In the genomic region with DNA sequence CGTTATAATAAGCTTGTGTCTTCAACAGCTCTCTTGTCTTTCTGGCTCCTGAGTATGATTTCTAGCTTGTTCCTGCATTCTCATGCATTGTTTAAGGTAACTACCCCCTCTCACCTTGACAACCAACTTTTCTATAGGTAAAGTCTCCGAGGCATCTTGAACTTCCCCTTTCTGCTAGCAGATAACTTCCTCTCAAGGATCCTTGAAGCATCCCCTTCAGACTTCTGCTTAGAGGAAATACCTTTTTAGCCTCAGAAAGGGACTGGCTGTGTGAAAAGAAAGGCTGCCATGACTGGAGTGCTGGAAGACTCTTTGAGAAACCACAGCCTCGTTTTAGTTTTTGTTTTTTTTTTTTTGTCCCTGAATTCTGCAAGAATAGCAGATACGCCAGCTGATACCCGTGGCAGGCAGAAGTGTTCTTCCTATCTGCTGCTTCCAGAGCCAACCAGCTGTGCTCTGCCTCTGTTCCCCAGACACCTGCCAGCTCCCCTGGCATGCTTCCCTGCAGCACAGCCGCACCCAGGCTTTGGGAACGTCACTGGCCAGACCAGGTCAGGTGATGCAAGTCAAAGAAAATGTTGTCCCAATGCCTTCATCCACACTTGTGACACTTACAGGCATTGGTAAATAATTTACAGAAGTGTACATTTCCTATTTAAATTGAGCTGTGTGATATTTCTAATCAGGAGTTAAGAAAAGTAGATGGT, we compare ENCODE assay signal across 10 mouse cellular contexts. TPM values are rescaled to one million over a fixed set of nuclear protein-coding genes. Genes with fewer than 3 reads are reported as not detected.
A peak's percentile ranks its signal among the peaks of the same experiment; 100 is the strongest.
DNase-seq lines count a peak whose midpoint lies in the region; ATAC-seq and TF ChIP-seq lines count a peak whose summit lies in the region.
"Had no signal": no experiment of that assay in that cellular context is flagged by ENCODE, and none has a peak within 500 bp of the region (broad histone marks: within the 10 kb centered on the region; RNA-seq: fewer than 3 reads in every experiment).

No protein-coding gene starts in this region.

- DNase-seq in forebrain, postnatal 0 days, result no peak
- no peak for DNase-seq in forebrain, embryonic 10.5 days (ENCODE audit: extremely low spot score, low spot score)
- DNase-seq in midbrain, embryonic 11.5 days (ENCODE audit: low spot score, missing footprints), result peak; percentile 4
- no peak for DNase-seq in kidney, postnatal 36 days
- DNase-seq in left cerebral cortex, adult 11 months (ENCODE audit: low spot score), result no peak
- DNase-seq: lung, postnatal 14 days had no signal

- peak; percentile 45; the same call in 1 of the 2 replicates for ATAC-seq in forebrain, postnatal 0 days
- ATAC-seq in midbrain, embryonic 11.5 days (ENCODE audit: low FRiP score), result no peak
- ATAC-seq in midbrain, embryonic 13.5 days, result no peak
- peak; percentile 35; the same call in 1 of the 2 replicates for ATAC-seq in granulocyte monocyte progenitor cell, adult 5-6 weeks (replicated peaks; ENCODE audit: poor library complexity, severe bottlenecking)
- peak; percentile 87 for ATAC-seq in neutrophil, adult 5-6 weeks (ENCODE audit: extremely low read depth, insufficient number of reproducible peaks, low FRiP score, poor library complexity, severe bottlenecking)

- no peaks in the 10 kb centered on the region; the same call in 1 of the 2 replicates for H3K9me3 ChIP-seq in forebrain, postnatal 0 days (ENCODE audit: low read length)
- H3K9me3 ChIP-seq in forebrain, embryonic 10.5 days, result no peaks in the 10 kb centered on the region
- H3K9me3 ChIP-seq in midbrain, embryonic 11.5 days (ENCODE audit: control insufficient read depth, low read length), result no peaks in the 10 kb centered on the region
- peaks cover 5% of the 10 kb centered on the region; the same call in 1 of the 2 replicates for H3K9me3 ChIP-seq in midbrain, embryonic 13.5 days

- no peaks in the 10 kb centered on the region for H3K27me3 ChIP-seq in forebrain, postnatal 0 days (ENCODE audit: insufficient read depth, low read length)
- H3K27me3 ChIP-seq in forebrain, embryonic 10.5 days (ENCODE audit: poor library complexity, severe bottlenecking), result peaks cover 21% of the 10 kb centered on the region
- H3K27me3 ChIP-seq in midbrain, embryonic 11.5 days (ENCODE audit: control insufficient read depth, insufficient read depth, low read length), result no peaks in the 10 kb centered on the region
- H3K27me3 ChIP-seq in midbrain, embryonic 13.5 days, result no peaks in the 10 kb centered on the region
- H3K27me3 ChIP-seq: limb, embryonic 13.5 days had no signal

- H3K4me3 ChIP-seq in forebrain, postnatal 0 days (ENCODE audit: low read depth, low read length), result no peak overlapping the region
- no peak overlapping the region for H3K4me3 ChIP-seq in forebrain, embryonic 10.5 days
- H3K4me3 ChIP-seq in midbrain, embryonic 11.5 days (ENCODE audit: low read depth, low read length), result no peak overlapping the region
- H3K4me3 ChIP-seq in midbrain, embryonic 13.5 days (replicated peaks), result no peak overlapping the region
- H3K4me3 ChIP-seq: limb, embryonic 13.5 days had no signal

- TF ChIP-seq CTCF in forebrain, postnatal 0 days (IDR thresholded peaks at IDR 0.05; ENCODE audit: low read depth), result no peak

- no peak overlapping the region for H3K4me2 ChIP-seq in forebrain, postnatal 0 days (ENCODE audit: low read depth)
- no peak overlapping the region for H3K4me2 ChIP-seq in midbrain, embryonic 11.5 days
- H3K4me2 ChIP-seq in midbrain, embryonic 13.5 days (replicated peaks), result no peak overlapping the region
- H3K4me2 ChIP-seq: limb, embryonic 13.5 days had no signal

- H3K27ac ChIP-seq in forebrain, postnatal 0 days (ENCODE audit: low read depth, low read length), result no peak overlapping the region
- no peak overlapping the region for H3K27ac ChIP-seq in forebrain, embryonic 10.5 days
- H3K27ac ChIP-seq in midbrain, embryonic 11.5 days (ENCODE audit: low read depth, low read length), result no peak overlapping the region
- H3K27ac ChIP-seq in midbrain, embryonic 13.5 days, result no peak overlapping the region
- H3K27ac ChIP-seq: limb, embryonic 13.5 days had no signal

- WGBS in forebrain, postnatal 0 days, result 64% methylated on average over 7 of the region's 7 CpGs
- 83% methylated on average over 7 of the region's 7 CpGs for WGBS in forebrain, embryonic 10.5 days
- WGBS in midbrain, embryonic 11.5 days, result 83% methylated on average over 7 of the region's 7 CpGs
- WGBS in midbrain, embryonic 13.5 days, result 75% methylated on average over 7 of the region's 7 CpGs

- no peaks in the 10 kb centered on the region for H3K4me1 ChIP-seq in forebrain, postnatal 0 days (ENCODE audit: insufficient read depth)
- peaks cover 9% of the 10 kb centered on the region for H3K4me1 ChIP-seq in forebrain, embryonic 10.5 days
- no peaks in the 10 kb centered on the region for H3K4me1 ChIP-seq in midbrain, embryonic 11.5 days (ENCODE audit: control insufficient read depth, insufficient read depth, low read length)
- no peaks in the 10 kb centered on the region for H3K4me1 ChIP-seq in midbrain, embryonic 13.5 days (replicated peaks)
- H3K4me1 ChIP-seq: limb, embryonic 13.5 days had no signal

- H3K9ac ChIP-seq in forebrain, postnatal 0 days, result no peak overlapping the region
- H3K9ac ChIP-seq in midbrain, embryonic 11.5 days (ENCODE audit: low read length), result no peak overlapping the region
- no peak overlapping the region for H3K9ac ChIP-seq in midbrain, embryonic 13.5 days (replicated peaks)
- H3K9ac ChIP-seq: limb, embryonic 13.5 days had no signal

- H3K36me3 ChIP-seq in forebrain, postnatal 0 days (ENCODE audit: insufficient read depth), result no peaks in the 10 kb centered on the region
- no peaks in the 10 kb centered on the region for H3K36me3 ChIP-seq in forebrain, embryonic 10.5 days (replicated peaks)
- H3K36me3 ChIP-seq in midbrain, embryonic 11.5 days (ENCODE audit: control insufficient read depth, insufficient read depth, low read length), result no peaks in the 10 kb centered on the region
- no peaks in the 10 kb centered on the region for H3K36me3 ChIP-seq in midbrain, embryonic 13.5 days
- H3K36me3 ChIP-seq: limb, embryonic 13.5 days had no signal

RNA-seq across cellular contexts. Expression of gene Galnt7, which starts 49.7 kb away (rescaled TPM):
- 7.2 and 8.0 TPM in 2 replicates for total RNA-seq in forebrain, postnatal 0 days (2014; rRNA removed)
- 4.0 and 5.3 TPM in 2 replicates for polyA plus RNA-seq in forebrain, postnatal 0 days (2015; fragmentation: Nextera tagmentation; extraction: Ambion mirVana)
- 24.2 and 25.9 TPM in 2 replicates for polyA plus RNA-seq in forebrain, embryonic 10.5 days (2016; fragmentation: Nextera tagmentation; extraction: Ambion mirVana)
- polyA plus RNA-seq in midbrain, embryonic 11.5 days (2014; fragmentation: Nextera tagmentation; extraction: Ambion mirVana), result 16.7 and 16.9 TPM in 2 replicates
- 10.5 and 10.8 TPM in 2 replicates for polyA plus RNA-seq in midbrain, embryonic 13.5 days (2015; fragmentation: Nextera tagmentation; extraction: Ambion mirVana)
- total RNA-seq in granulocyte monocyte progenitor cell, adult 5-6 weeks (2014; fragmentation: Nextera tagmentation), result 16.8 and 21.5 TPM in 2 replicates
- total RNA-seq in granulocyte monocyte progenitor cell, adult 5-6 weeks (2017), result 18.6 and 26.6 TPM in 2 replicates
- total RNA-seq in neutrophil, adult 5-6 weeks (2017), result 21.2 and 31.0 TPM in 2 replicates

Comparison
In these comparisons a context has a peak if more than half of its experiments do, and no peak if none do; other contexts are left out.
1. ATAC-seq: peak in forebrain, postnatal 0 days (single experiment), granulocyte monocyte progenitor cell, adult 5-6 weeks (single experiment) and neutrophil, adult 5-6 weeks (single experiment); none in midbrain, embryonic 11.5 days (single experiment) and midbrain, embryonic 13.5 days (single experiment).